Mouse (Mus musculus) ovary, postnatal 36 days (tissue): ENCODE data around the gene Glud1.
"Not testable (repeated sequence)": the region's sequence is repeated elsewhere in the genome, so short reads cannot be mapped to it uniquely, and the experiment has no call there.

Experiments
- DNase-seq: peaks from one replicate; pipeline ENCODE4 v3.0.0; 2022; ENCODE audit warnings: low spot score, mixed read lengths

The Glud1 gene

DNA sequence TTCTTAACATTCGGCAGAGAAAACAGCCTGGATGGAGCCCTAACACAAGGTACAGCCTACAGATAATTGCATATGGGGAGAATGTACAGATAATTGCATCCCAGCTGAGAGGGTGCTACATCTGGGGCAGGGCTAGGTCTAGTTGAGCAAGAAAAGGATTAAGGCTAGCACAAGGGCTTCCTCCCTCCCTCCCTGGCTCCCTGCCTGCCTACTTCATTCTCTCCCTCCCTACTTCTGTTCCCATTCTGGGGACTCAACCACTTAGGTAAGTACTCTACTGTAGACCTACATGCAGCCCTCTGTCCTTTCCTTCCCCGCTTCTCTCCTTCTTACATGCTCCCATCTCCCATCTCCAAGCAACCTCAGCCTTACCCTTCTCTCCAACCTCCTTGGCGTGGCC is 42.8 kb downstream of the Glud1 start:
- no peak for DNase-seq

DNA sequence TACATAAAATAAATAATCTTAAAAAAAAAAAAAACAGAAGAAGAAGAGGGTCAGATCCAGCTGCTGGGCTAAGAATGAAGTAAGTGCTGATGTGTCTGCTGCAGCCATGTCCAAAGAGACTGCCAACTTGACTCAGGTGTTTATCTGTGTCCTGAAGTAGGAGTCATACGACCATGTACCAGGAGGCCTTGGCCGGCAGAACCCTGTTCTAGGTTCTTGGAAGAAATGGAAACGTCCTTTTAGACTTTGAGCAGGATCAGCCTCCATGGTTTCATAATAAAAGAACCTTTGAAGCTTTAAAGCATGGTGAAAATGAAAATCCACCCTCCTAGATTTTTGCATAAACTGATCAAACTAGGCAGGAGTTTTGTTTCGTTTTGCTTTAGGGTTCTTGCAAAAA is 43.9 kb downstream of the Glud1 start:
- no peak for DNase-seq

DNA sequence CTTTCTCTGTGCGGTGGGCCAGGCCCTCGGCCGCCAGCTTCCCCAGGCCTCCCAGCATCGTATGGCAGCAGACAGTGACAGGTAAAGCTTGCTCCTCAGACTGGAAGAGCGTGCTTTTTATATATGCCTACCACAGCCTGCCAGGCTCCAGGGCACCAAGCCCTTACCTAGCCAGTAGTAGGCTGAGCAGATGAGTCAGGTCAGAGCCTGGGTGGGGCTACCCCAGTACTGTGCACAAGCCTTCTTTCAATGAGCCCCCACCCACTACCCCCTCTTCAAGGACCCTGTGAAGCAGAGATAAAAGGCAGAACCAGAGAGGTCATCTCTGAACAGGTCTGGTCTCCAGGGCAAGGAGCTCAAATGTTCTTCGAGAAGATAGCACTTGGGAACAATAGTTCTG is 44.8 kb downstream of the Glud1 start, which contains the start of gene Fam25c:
Fam25c (minus strand) TSS at position 133 of the 400 bp plus-strand sequence.
- no peak for DNase-seq

DNA sequence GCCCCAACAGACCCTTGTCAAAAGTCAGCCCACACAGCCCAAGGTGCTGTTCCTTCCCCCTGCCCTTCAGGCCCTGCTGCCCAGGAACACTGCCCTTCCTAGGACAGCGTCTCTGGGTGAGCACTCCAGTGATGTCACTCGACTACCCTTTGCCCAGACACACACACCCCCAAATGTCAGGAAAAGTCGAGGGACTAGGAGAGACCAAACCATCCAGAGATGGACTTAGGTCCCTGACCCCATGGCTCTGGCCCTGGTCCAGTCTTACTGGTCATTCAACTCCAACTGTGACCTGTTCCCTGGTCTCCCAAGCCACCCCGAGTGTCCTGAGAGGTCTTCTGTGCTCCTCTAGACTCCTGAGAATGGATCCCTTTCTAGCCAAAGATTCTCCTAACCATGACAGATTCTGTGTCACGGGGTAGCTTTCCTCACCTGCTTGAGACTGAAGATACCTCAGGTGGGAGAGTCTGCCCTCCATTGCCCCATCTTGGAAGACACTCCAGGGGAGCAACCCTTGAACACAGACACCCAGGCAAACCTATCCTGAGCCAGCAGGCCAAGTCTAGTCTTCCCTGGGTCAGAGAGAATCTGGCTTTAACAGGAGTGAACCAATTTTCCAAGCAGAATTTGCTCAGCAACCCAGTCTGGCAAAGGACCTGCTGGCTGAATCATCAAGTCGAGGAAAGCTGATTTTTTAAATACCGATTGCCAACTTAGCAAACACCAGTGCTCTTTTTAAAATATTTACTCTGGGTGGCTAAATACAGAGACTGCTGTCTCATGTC is 47.3 kb downstream of the Glud1 start:
- DNase-seq = no peak

DNA sequence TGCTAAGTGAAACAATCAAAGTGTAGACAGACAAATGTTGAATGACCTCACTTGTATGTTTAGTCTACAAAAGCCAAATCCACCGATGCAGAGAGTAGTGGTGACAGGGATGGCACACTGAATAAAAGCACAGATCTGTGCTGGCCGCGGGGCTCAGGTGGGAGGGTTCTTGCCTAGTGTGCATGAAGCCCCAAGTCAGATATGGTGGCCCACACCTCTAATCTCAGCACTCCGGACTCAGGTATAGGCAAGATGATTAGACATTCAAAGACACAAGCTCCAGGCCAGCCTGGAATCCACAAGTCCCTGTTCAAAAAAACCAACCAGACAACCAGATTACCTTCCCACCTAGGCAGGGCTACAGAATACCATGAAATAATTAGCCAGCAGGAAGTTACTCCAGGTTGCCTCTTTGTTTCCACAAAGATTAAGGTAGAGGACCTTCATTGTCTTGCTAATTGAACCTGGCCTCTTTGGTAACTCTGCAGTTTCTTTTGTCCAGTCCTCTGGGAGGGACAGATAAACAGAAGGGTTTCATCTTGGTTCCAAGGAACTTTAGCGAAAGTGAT is 49.2 kb downstream of the Glud1 start:
- DNase-seq = no peak

DNA sequence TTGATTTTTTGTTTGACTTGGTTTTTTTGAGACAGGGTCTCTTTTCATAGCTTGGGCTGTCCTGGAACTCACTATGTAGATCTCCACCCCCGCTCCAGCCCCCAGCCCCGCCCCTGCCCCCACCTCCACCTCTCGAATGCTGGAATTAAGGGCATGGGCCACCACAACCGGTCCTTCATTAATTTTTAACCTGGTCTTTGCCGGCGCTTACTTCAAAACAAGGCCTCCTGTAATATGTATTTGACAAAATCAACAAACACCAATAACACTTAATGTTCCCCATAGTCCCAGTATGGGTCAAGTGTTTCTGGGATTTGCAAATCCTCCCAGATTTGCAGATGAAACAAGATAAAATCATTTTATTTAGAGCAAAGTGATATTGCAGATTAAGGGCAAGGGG is 49.7 kb downstream of the Glud1 start:
- no peak for DNase-seq

DNA sequence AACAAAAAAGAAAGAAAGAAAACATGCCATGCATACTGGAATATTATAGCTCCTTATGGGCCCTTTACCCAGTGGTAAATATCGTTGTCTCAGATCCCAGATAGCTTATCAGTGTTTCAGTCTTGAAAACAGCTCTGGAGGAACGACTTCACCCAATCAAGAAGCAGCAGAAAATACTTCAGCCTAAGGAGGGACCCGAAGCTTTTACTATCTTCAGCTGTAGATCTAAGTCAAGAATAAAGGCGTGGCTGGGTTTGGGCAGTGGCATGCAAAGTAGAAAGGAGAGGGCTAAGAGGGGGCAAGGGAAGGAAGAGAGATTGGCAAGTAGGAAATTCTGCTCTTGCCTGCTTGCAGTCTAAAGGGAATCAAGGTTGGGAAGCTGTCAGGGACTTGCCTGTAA is 51.6 kb downstream of the Glud1 start:
- DNase-seq = no peak

DNA sequence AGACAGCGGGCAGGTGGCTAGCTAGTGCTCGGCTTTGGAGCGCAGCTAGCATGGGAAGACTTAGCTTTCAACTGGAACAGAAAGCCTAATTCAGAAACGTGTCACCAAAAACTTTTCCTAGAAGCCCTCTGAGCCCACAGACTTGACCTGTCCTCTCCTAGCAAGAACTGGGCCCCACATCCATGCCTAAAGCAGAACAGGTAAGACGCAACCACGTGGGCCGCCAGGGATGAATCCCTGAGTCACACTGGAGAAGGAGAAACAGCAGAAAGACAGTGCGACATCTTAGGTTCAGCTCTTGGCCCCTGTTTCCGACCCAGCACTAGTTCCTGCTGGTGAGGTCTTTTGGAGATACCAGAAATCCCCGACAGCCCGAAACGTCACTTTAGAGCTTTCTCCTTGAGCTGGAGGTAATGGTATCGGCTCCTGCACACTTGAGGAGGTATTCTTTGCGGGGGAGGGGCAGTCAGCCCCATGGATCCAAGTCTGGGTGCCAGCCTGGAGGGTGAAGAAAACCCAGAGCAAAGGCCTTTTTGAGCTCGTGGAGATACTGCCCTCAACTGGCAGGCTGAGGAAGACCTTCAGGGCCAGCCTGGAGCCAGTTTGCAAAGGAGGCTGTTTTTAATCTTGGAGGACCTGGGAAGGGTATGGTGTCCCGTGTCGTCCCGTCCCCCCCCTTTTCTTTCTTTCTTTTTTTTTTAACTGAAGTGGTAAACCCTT is 52.4 kb downstream of the Glud1 start:
- peak; percentile 70 for DNase-seq

DNA sequence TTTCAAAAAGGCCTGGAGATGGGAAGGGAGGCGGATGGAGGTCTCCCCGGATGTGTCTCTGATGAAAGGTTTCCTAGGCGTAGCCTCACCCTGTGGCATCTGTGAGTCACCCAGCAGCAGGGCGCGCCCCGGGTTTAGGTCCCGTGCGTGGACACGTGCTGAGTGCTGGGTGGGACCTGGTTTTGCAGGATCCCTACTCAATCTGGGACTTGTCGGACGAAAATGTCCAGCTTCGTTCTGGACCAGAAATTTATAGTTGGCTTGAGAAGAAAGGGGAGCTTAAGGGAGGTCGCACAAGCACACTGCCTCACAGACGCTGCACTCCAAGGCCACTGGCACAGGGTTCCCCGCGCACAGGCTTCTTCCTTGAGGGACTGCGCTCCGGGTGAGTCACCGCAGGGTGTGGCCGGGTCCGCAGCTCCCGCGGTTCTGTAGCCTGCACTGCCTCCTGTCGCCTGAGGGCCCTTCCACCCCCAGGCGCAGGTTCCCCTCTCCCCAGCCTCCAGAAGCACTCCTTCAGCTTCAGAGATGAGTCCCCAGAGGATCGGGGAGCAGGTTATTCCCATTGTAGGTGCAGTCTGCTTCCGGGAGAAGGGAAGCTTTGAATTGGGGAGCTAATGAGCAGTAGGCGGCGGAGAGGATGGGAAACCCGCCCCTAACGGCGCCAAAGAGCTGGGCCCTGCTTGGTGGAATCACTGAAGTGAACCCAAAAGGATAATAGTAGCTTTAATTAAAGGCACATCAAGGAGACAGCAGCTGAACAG is 53.1 kb downstream of the Glud1 start:
- peak; percentile 69 for DNase-seq

DNA sequence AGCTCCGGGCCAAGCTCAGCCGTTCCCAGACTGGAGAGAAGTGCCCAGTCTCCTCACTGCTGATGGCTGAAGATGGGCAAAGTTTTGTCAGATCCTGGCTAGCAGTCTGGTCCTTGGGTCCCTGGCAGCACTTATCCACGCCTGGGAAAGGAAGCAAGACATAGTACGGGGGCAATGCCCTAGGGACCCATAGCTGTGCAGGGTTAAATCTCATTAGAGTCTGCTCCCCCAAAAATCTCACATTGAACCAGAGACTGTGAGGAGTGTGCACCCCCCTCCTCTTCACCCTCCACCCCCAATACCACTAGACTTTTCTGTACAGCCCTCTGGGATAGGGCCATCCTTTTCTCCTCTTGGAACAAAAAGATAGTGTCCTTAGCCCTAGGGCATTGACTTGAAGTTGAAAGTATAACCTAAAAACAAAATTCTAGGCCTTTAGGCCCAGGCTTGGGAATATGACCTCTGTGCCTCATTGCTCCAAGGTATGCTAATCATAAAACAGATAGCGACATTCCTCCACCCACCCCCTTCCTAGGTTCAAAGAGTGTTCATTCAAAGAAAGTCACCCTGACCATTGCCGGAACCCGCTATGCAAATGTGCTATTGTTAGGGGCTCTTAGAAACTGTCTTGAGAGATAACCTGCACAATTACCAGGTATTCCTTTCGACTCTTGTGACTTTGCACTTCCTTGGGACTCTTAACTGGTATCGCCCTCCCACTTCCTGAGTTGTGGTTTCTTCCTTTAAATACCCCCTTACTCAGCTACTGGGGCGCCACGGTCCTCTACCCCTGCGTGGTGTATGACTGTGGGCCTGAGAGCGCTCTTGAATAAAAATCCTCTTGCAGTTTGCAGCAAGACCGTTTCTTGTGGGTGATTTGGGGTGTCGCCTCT is 54.0 kb downstream of the Glud1 start:
- DNase-seq = not testable (repeated sequence)

DNA sequence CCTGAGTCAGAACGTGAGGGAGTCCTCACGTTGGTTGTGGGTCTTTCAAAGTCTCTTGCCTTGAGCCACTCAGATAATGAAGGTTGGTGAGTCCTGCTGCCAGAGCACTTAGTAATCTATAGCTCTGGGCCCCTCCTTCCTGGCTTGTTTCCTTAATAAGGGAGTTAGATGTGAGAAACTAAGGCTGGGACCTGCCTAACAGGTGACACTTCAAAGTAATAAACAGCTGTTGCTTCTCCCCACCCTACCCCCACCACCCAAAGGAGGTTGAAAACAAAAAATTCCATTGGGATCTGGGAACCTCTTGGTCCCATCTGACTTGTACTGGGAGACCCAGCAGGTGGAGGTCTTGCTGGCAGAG is 54.6 kb downstream of the Glud1 start:
- no peak for DNase-seq

DNA sequence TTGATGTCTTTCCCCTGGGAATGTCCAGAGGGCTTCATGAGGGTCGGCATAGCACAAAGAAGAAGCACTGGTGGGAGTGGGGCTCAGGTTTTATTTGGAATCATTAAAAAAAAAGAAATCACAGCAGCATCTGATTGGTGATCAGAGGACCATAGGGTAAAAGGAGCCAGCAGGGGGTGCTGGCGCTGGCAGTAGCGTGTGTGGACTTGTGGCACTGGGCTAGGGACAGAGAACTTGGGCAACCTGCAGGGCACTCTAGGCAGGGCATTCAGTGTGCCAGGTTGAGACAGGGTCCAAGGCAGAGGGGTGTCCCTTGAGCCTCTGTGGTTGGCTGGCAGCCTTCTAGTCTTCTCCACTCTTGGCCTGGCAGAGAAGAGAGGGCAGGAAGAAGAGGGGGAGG is 59.7 kb downstream of the Glud1 start:
- DNase-seq = no peak

DNA sequence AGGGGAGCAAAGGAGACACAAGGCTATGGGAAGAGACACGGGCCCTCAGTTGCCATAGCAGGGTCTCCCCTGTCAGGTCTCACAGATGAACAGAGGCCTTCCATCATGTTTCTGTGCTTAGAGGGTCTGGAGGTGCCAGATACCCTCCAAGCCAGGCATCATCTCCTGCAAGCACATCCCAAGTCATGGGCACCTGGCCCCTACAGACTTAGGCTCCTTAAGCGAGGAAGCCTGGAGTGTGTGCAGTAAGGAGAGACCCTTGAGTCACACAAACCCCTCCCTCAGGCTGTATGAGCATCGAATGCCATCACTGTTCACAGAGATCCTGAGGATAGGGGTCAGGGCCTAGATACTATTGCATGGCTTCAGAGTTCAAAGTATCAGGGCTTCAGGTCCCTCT is 60.4 kb downstream of the Glud1 start:
- no peak for DNase-seq

DNA sequence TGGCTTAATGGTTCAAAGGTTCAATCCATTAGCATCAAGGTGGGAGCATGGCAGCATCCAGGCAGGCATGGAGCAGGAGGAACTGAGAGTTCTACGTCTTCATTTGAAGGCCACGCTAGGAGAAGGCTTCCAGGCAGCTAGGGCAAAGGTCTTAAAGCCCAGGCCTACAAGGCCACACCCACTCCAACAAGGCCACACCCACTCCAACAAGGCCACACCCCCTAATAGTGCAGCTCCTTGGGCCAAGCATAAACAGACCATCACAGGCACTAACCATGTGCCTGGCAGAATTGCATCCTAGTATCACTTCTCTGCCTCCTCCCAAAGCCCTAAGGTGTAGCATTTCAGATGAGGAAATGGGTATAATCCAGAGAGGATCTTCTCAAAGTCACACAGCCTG is 61.2 kb downstream of the Glud1 start:
- DNase-seq = no peak

DNA sequence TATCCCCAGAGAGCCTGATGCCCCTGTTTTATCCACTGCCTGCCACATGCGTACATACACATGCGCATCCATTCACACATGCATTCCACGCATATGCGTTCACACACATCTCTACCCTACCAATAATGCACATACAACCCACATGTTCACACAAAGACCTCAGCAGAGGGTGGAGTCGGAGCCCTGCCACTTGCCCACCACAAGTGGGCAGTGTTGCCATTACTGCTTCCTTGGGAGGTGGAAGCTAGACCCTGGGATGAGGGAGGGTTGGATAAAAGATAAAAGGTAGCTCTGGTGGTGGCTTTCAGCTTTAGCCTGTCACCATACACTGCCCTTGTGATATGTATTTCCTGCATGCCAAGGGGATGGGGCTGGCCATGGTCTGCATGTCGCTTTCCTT is 62.1 kb downstream of the Glud1 start:
- DNase-seq = peak; percentile 57

DNA sequence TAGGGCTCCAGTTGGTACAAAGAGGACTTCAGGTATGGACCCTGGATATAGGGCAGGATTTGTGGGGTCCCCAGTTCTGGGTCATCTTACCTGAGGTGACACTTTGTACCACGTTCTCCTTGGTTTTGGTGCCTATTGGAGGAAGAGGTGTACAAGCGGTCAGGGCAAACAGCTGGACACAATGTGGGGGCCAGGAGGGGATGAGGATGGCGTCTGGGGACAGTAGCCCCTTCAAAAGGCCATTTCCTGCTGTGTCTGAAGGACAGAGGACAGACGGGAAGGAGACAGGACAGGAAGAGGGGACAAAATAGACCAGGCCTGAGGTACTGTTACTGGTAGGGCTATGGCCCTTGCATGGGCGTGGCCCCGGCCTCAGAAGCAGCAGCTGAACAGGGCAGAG is 63.1 kb downstream of the Glud1 start:
- DNase-seq = no peak

DNA sequence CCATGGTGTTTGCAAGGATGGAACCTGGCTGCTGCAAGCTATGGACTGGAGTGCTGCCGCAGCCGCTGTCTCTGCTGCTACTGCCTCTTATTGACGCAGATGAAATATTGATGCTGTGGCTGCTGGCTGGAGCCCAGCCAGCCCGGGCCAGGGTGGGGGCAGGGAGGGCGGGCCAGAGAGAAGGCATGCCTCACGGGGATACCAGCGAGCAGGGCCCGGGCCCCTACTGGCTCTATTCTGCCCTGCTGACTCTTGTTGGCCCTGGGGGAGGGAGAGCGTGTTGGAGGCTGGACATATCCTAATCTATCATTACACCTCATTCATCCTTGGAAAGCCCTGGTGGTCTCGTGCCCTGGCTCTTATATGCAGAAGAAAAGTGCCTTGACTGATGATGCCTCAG is 64.0 kb downstream of the Glud1 start, which contains the start of gene Sncg:
Sncg (minus strand) TSS at position 213 of the 400 bp plus-strand sequence.
- DNase-seq = no peak

DNA sequence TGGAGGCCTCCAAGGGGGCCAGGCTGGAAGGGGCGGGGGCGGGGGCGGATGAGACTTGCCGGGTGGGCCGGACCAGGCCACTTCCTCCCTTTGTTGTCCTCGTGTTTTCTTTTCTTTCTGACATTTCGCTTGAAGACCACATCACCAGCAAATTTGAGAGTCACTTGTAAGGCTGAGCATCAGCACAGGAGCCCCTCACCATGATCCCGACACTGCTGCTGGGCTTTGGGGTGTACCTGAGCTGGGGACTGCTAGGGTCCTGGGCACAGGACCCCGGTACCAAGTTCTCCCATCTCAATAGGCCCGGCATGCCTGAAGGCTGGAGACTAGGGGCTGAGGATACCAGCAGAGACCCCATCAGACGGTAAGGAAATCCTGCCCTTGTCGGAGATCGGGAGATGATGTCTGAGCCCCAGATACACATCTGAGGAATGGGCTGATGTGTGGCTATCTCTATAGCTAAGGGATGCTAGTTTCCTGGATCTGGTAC is 64.9 kb downstream of the Glud1 start, which contains the start of gene Mmrn2:
Mmrn2 (plus strand) TSS at position 51 of the 490 bp plus-strand sequence.
- DNase-seq = no peak

DNA sequence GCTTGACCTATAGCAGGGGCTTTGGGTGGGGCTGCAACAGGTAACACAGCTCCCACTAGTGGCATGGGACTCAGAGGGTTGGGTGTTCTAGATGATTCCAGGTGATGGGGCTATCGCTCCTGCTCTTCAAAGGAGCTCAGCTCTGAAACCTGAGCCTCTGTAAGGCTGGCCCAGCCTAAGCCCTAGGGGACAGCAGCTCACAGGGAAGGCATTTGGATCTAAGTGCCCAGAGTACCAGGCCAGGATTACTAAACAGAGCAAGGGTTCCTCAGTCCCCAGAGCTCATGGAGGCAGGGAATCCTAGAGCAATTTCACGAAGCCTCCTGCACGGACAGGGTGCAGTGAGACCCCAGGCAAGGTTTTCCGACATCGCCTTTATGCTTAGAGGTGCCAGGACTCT is 65.4 kb downstream of the Glud1 start:
- DNase-seq = no peak

DNA sequence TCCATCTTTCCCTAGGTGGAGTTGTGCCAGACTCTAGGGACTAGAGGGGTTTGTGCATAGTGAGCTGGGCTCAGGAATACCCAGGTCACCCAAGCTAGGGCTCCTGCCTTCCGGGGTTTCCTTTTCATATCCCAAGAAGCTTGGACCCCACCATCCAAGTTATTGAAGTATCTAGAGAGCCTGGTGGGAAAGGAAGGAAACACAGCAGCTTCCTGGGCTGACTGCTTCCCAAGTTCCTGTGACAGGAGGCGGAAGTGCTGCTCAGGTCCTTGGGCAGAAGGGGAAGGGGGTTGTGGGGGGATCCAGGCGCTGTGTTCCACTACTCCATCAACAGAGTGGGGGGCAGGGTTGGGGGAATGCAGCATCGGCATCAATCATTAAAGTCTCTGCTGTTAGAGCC is 66.6 kb downstream of the Glud1 start:
- no peak for DNase-seq
